Mouse (Mus musculus) lung, adult 2 months (tissue): Measurements from ENCODE around the gene Atxn7. TPM values are rescaled to one million over a fixed set of nuclear protein-coding genes. Genes with fewer than 3 reads are reported as not detected.
A peak's percentile ranks its signal among the peaks of the same experiment; 100 is the strongest.
"Not testable (repeated sequence)": the region's sequence is repeated elsewhere in the genome, so short reads cannot be mapped to it uniquely, and the experiment has no call there.

Experiments
- DNase-seq: peaks from one replicate; pipeline ENCODE4 v3.0.0; 2022
- H3K4me1 ChIP-seq: fragments of 200-500 bp; 2 replicates; pipeline ENCODE4 v1.6.1; 2011; ENCODE audit warnings: low read length; ENCODE audit not compliant: control insufficient read depth, insufficient read depth
- H3K4me3 ChIP-seq: fragments of 200-500 bp; replicated peaks from 2 replicates; pipeline ENCODE3; 2011; ENCODE audit warnings: low read depth, mild to moderate bottlenecking, control low read depth, low read length; ENCODE audit errors: extremely low read depth
- CTCF ChIP-seq: fragments of 200-500 bp; IDR thresholded peaks from 2 replicates; pipeline ENCODE4 v1.5.1; 2011; ENCODE audit warnings: mild to moderate bottlenecking, low read length, control low read depth; ENCODE audit not compliant: insufficient read depth
- POLR2A ChIP-seq: fragments of 200-500 bp; IDR thresholded peaks from 2 replicates; pipeline ENCODE4 v1.6.1; 2011; ENCODE audit warnings: low read depth, mild to moderate bottlenecking, control low read depth, low read length, borderline replicate concordance; ENCODE audit errors: extremely low read depth
- WGBS: fragments of 180-500 bp; shearing (Covaris S2); methylation state at CpG from one replicate; pipeline ENCODE4 v1.1.7; 2018; 5-methylcytosine and 5-hydroxymethylcytosine counted together
- polyA plus RNA-seq: library from polyadenylated mRNA; depleted of rRNA; stranded (reverse); fragments of >200 nt; gene quantifications from 2 replicates; pipeline ENCODE4 v1.2.3, GENCODE M21; 2012

Atxn7 gene
- polyA plus RNA-seq, 1 experiment: 39.4 TPM

- WGBS: 77% methylated on average over 6 of the region's 6 CpGs
- TF ChIP-seq POLR2A (no peak), CTCF (peak; percentile 46)
- H3K4me3 ChIP-seq: no peak overlapping the region
- H3K4me1 ChIP-seq: peaks cover 5% of the 10 kb centered on the region
- DNase-seq: no peak
Observed at GRCm38 (mm10) chr14:14019155-14019894, 58.1 kb downstream of the Atxn7 start.

- no peak for DNase-seq
- Histone ChIP-seq H3K4me3 (no peak overlapping the region), H3K4me1 (peaks cover 2% of the 10 kb centered on the region; the same call in 1 of the 2 replicates)
- 89% methylated on average over 6 of the region's 6 CpGs for WGBS
- TF ChIP-seq POLR2A (no peak), CTCF (no peak)
Observed at GRCm38 (mm10) chr14:14021244-14021643, 60.0 kb downstream of the Atxn7 start.

GRCm38 (mm10) chr14:14025870-14026269, 64.6 kb downstream of the Atxn7 start:
- DNase-seq: no peak
- 87% methylated on average over 8 of the region's 8 CpGs for WGBS
- Histone ChIP-seq H3K4me3 (no peak overlapping the region), H3K4me1 (peaks cover 2% of the 10 kb centered on the region; the same call in 1 of the 2 replicates)
- TF ChIP-seq POLR2A: no peak
- no peak for TF ChIP-seq CTCF

GRCm38 (mm10) chr14:14030621-14031020, 69.4 kb downstream of the Atxn7 start:
- TF ChIP-seq POLR2A: no peak
- Histone ChIP-seq H3K4me3 (no peak overlapping the region), H3K4me1 (no peaks in the 10 kb centered on the region)
- DNase-seq: no peak
- 85% methylated on average over 2 of the region's 2 CpGs for WGBS

GRCm38 (mm10) chr14:14032842-14033241, 71.6 kb downstream of the Atxn7 start:
- Histone ChIP-seq H3K4me1 (peaks cover 2% of the 10 kb centered on the region; the same call in 1 of the 2 replicates), H3K4me3 (no peak overlapping the region)
- TF ChIP-seq CTCF (no peak), POLR2A (no peak)
- 73% methylated on average over 1 of the region's 1 CpGs for whole genome bisulfite sequencing
- DNase-seq: no peak

DNA sequence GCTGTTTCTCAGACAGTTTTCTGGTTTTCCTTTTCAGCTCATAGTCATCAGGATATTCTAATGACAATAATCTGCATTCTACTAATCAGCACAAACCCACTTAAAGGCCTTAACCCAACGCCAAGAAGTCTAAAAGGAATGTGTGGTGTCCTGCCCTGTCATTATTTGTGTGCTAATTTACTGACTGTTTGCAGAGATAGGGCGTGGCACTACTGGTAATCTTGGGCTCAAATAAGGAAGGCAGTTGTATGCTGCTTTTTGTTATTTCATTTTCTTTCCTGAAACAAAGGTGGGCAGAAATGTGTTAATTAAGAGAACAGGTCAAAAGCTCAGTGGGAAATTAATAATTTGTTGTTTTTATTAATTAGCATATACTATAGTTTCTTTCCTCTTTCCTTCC, 75.1 kb downstream of the Atxn7 start:
- WGBS: 56% methylated on average over 2 of the region's 2 CpGs
- Histone ChIP-seq H3K4me1 (peaks cover 8% of the 10 kb centered on the region), H3K4me3 (no peak overlapping the region)
- TF ChIP-seq CTCF (no peak), POLR2A (no peak)
- no peak for DNase-seq

DNA sequence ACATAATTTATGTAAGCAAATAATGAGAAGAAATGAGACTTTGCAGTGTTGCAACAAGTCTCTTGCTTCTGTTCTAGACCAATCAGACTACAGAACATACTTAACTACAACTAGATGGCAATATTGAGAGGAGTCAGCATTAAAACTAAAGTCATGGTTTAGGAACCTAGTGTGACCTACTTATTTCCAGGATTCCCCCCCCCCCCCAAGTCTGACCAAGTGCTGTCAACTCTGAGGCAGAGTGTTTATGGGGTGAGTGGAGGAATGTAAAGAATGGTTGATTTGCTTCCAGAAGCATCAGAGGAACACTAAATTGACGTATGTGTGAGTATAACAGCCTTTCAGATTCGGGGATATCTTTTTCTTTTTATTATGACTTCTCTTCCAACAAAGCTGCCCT, 77.0 kb downstream of the Atxn7 start:
- 67% methylated on average over 2 of the region's 2 CpGs for WGBS
- Histone ChIP-seq H3K4me3 (no peak overlapping the region), H3K4me1 (peaks cover 8% of the 10 kb centered on the region)
- DNase-seq: no peak
- TF ChIP-seq CTCF (no peak), POLR2A (no peak)

- no peak for DNase-seq
- WGBS: 36% methylated on average over 4 of the region's 4 CpGs
- TF ChIP-seq CTCF (no peak), POLR2A (no peak)
- no peak overlapping the region for H3K4me3 ChIP-seq
- H3K4me1 ChIP-seq: peaks cover 6% of the 10 kb centered on the region
Observed at GRCm38 (mm10) chr14:14042336-14042735, 81.1 kb downstream of the Atxn7 start.

DNA sequence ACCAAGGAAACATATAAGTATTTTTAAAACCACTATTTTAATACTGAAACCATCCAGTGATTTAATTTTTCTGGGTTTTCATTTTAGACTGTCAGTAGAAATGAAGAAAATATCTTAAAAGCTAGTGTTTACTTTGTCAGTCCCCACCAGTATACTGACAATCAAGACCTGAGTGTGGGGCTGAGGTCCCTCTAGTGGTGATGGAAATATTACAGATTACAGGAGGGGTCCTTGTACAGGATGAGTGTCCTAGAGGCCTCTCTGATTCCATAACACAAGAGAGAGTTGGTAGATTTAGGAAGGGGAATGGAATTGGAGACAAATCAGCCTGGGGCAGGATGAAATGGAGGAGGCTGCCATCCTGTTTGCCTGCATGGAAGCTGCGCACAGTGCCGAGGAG, 93.1 kb downstream of the Atxn7 start:
- Histone ChIP-seq H3K4me1 (no peaks in the 10 kb centered on the region), H3K4me3 (no peak overlapping the region)
- TF ChIP-seq POLR2A (no peak), CTCF (no peak)
- no peak for DNase-seq
- WGBS: 98% methylated on average over 2 of the region's 2 CpGs

GRCm38 (mm10) chr14:14059606-14060005, 98.4 kb downstream of the Atxn7 start:
- not testable (repeated sequence) for H3K4me3 ChIP-seq, DNase-seq
- peaks cover 13% of the 10 kb centered on the region for H3K4me1 ChIP-seq

- no peak for TF ChIP-seq POLR2A
- no peak for TF ChIP-seq CTCF
- Histone ChIP-seq H3K4me1 (peaks cover 24% of the 10 kb centered on the region), H3K4me3 (no peak overlapping the region)
- 67% methylated on average over 11 of the region's 11 CpGs for WGBS
- no peak for DNase-seq
Observed at GRCm38 (mm10) chr14:14062531-14063245, 101.4 kb downstream of the Atxn7 start.
